Comparison of ENCODE assay signal across 34 mouse cellular contexts in genomic region chr1:161869422-161869821, GRCm38 (mm10).
"Had no signal": no experiment of that assay in that cellular context is flagged by ENCODE, and none has a peak within 500 bp of the region (broad histone marks: within the 10 kb centered on the region; RNA-seq: fewer than 3 reads in every experiment).

No protein-coding gene starts in this region.

- H3K27me3 ChIP-seq: heart, embryonic 12.5 days; heart, embryonic 13.5 days; heart, embryonic 15.5 days; hindbrain, embryonic 12.5 days; hindbrain, embryonic 13.5 days; hindbrain, embryonic 15.5 days; intestine, embryonic 15.5 days; kidney, embryonic 15.5 days had no signal

- H3K27ac ChIP-seq: heart, embryonic 10.5 days; heart, embryonic 13.5 days; heart, embryonic 15.5 days; hindbrain, embryonic 10.5 days; hindbrain, embryonic 12.5 days; hindbrain, embryonic 13.5 days; hindbrain, embryonic 14.5 days; hindbrain, embryonic 15.5 days; hindbrain, postnatal 0 days; intestine, embryonic 15.5 days; kidney, embryonic 15.5 days; kidney, postnatal 0 days; layer of hippocampus, adult 2 months had no signal

- H3K36me3 ChIP-seq: heart, embryonic 10.5 days; heart, embryonic 12.5 days; heart, embryonic 13.5 days; heart, embryonic 15.5 days; hindbrain, embryonic 10.5 days; hindbrain, embryonic 12.5 days; hindbrain, embryonic 13.5 days; hindbrain, embryonic 15.5 days; intestine, embryonic 15.5 days; kidney, embryonic 15.5 days had no signal

- H3K4me3 ChIP-seq: heart, embryonic 10.5 days; heart, embryonic 12.5 days; heart, embryonic 13.5 days; heart, embryonic 15.5 days; hindbrain, embryonic 10.5 days; hindbrain, embryonic 12.5 days; hindbrain, embryonic 13.5 days; hindbrain, embryonic 15.5 days; intestine, embryonic 15.5 days; kidney, embryonic 15.5 days; layer of hippocampus, adult 2 months had no signal

- DNase-seq: heart, postnatal 10 days; heart, postnatal 14 days; heart, postnatal 36 days; heart, postnatal 4 days; kidney, adult 11 months; kidney, adult 18-20 months; kidney, adult 2 months; kidney, adult 8-10 months; kidney, adult 9 months; kidney, postnatal 10 days; kidney, postnatal 14 days; kidney, postnatal 25 days; kidney, postnatal 36 days; kidney, postnatal 4 days; layer of hippocampus, adult 9-11 months; layer of hippocampus, postnatal 36 days had no signal

- H3K4me2 ChIP-seq: heart, embryonic 11.5 days; heart, embryonic 12.5 days; heart, embryonic 13.5 days; heart, embryonic 15.5 days; hindbrain, embryonic 12.5 days; hindbrain, embryonic 13.5 days; hindbrain, embryonic 14.5 days; hindbrain, embryonic 15.5 days; intestine, embryonic 15.5 days; kidney, embryonic 15.5 days had no signal

- ATAC-seq: hindbrain, embryonic 16.5 days; hindbrain, postnatal 0 days; intestine, embryonic 15.5 days; intestine, embryonic 16.5 days; intestine, postnatal 0 days had no signal

- H3K9me3 ChIP-seq: heart, embryonic 10.5 days; heart, embryonic 12.5 days; heart, embryonic 13.5 days; heart, embryonic 15.5 days; hindbrain, embryonic 10.5 days; hindbrain, embryonic 12.5 days; hindbrain, embryonic 13.5 days; hindbrain, embryonic 15.5 days; intestine, embryonic 15.5 days; kidney, embryonic 15.5 days had no signal

- H3K9ac ChIP-seq: heart, embryonic 12.5 days; heart, embryonic 13.5 days; heart, embryonic 15.5 days; hindbrain, embryonic 12.5 days; hindbrain, embryonic 13.5 days; hindbrain, embryonic 14.5 days; hindbrain, embryonic 15.5 days; intestine, embryonic 15.5 days; kidney, embryonic 15.5 days had no signal
